Mouse (Mus musculus) macrophage (primary cell): ENCODE data around the gene Gm5797. TPM values are rescaled to one million over a fixed set of nuclear protein-coding genes. Genes with fewer than 3 reads are reported as not detected.
"Not testable (repeated sequence)": the region's sequence is repeated elsewhere in the genome, so short reads cannot be mapped to it uniquely, and the experiment has no call there.

Experiments used
- H3K27ac ChIP-seq: fragments of 350-480 bp; formaldehyde crosslinking; 2 replicates; pipeline ENCODE4 v1.9.0; 2021
- H3K36me3 ChIP-seq: fragments of 350-480 bp; formaldehyde crosslinking; 2 replicates; pipeline ENCODE4 v1.9.0; 2021; ENCODE audit errors: inconsistent target
- H3K4me3 ChIP-seq: fragments of 350-480 bp; formaldehyde crosslinking; 2 replicates; pipeline ENCODE4 v1.9.0; 2021; ENCODE audit errors: inconsistent target
- H3K79me2 ChIP-seq: fragments of 350-480 bp; formaldehyde crosslinking; 2 replicates; pipeline ENCODE4 v1.9.0; 2021; ENCODE audit errors: inconsistent target
- WGBS: methylation state at CpG from one replicate; pipeline ENCODE4 v1.1.7; 2026; ENCODE audit warnings: inconsistent platforms; ENCODE audit not compliant: missing documents; 5-methylcytosine and 5-hydroxymethylcytosine counted together
- polyA plus RNA-seq: library from polyadenylated mRNA; stranded (reverse); fragments of 250-400 nt; gene quantifications from 3 replicates; pipeline ENCODE4 v1.2.4, GENCODE M21; 2018; ENCODE audit warnings: inconsistent platforms
- total RNA-seq, 78 experiments: library from RNA; depleted of rRNA; stranded (reverse); fragments of 250-400 nt; gene quantifications; 1 replicate in 9 of 78; 2 replicates in 24 of 78; 3 replicates in 43 of 78; 4 replicates in 2 of 78; pipeline ENCODE4 v1.2.4; 2018; ENCODE audit warnings: inconsistent platforms in 56 of 78

The Gm5797 gene
- total RNA-seq (2018; cell fraction: chromatin; rRNA removed) = not detected
- total RNA-seq (2018; cell fraction: cytosol; rRNA removed) = not detected
- total RNA-seq (2018; cell fraction: nucleus; rRNA removed) = not detected
- polyA plus RNA-seq = not detected in 3 replicates

- not testable (repeated sequence) for H3K36me3 ChIP-seq, H3K27ac ChIP-seq, H3K4me3 ChIP-seq, H3K79me2 ChIP-seq
- WGBS = no CpG with 5 or more reads among the region's 1 CpGs
Observed at GRCm38 (mm10) chr14:7332295-7332694, at the start of gene Gm5797. TSS of gene Gm5797 (minus strand) at chr14:7332395.

GRCm38 (mm10) chr14:7365034-7365433, 32.8 kb upstream of the Gm5797 start, which contains the start of gene Gm8374:
TSS of gene Gm8374 (minus strand) at chr14:7365134.
- not testable (repeated sequence) for H3K27ac ChIP-seq, H3K79me2 ChIP-seq, H3K4me3 ChIP-seq, H3K36me3 ChIP-seq
- WGBS = no CpG with 5 or more reads among the region's 3 CpGs

- not testable (repeated sequence) for H3K79me2 ChIP-seq, H3K4me3 ChIP-seq, H3K36me3 ChIP-seq, H3K27ac ChIP-seq
- WGBS = 6% methylated on average over 9 of the region's 19 CpGs
Observed at GRCm38 (mm10) chr14:7315093-7315492, 17.1 kb downstream of the Gm5797 start.

- 4% methylated on average over 5 of the region's 35 CpGs for WGBS
- not testable (repeated sequence) for H3K36me3 ChIP-seq, H3K79me2 ChIP-seq, H3K27ac ChIP-seq, H3K4me3 ChIP-seq
Observed at GRCm38 (mm10) chr14:7314661-7315060, 17.5 kb downstream of the Gm5797 start, which contains the start of gene Gm3739. TSS of gene Gm3739 (minus strand) at chr14:7315049.

Other genes starting within 250 kb of the Gm5797 start
- not detected in 3 replicates for gene Gm3696, start 231.8 kb downstream of the Gm5797 start, polyA plus RNA-seq
- not detected in 3 replicates for gene Gm6676, start 207.0 kb downstream of the Gm5797 start, polyA plus RNA-seq
- not detected in 3 replicates for gene Gm3512, start 157.9 kb downstream of the Gm5797 start, polyA plus RNA-seq
- gene Gm16434, start 137.9 kb downstream of the Gm5797 start, polyA plus RNA-seq = not detected in 3 replicates
- gene Gm3727, start 67.7 kb downstream of the Gm5797 start, polyA plus RNA-seq = not detected in 3 replicates
- gene Gm3739, start 17.3 kb downstream of the Gm5797 start, polyA plus RNA-seq = not detected in 3 replicates
- not detected in 3 replicates for gene Gm8374, start 32.7 kb upstream of the Gm5797 start, polyA plus RNA-seq
- gene Gm3755, start 118.5 kb upstream of the Gm5797 start, polyA plus RNA-seq = not detected in 3 replicates
- gene Gm3752, start 151.4 kb upstream of the Gm5797 start, polyA plus RNA-seq = not detected in 3 replicates
- not detected in 3 replicates for gene Gm3558, start 236.2 kb upstream of the Gm5797 start, polyA plus RNA-seq